Mouse (Mus musculus) ES-E14 (cell line): ENCODE data around the gene Lmtk3. TPM values are rescaled to one million over a fixed set of nuclear protein-coding genes. Genes with fewer than 3 reads are reported as not detected.
A peak's percentile ranks its signal among the peaks of the same experiment; 100 is the strongest.

ENCODE experiments used
- DNase-seq: peaks from one replicate; pipeline ENCODE4 v3.0.0-alpha.2; 2013; ENCODE audit warnings: low read depth, low spot score
- H3K27ac ChIP-seq: 2 replicates; pipeline ENCODE4 v1.5.1; 2012; ENCODE audit warnings: low read depth, mild to moderate bottlenecking, low read length, moderate library complexity, mixed read lengths; ENCODE audit not compliant: poor library complexity, insufficient read depth, severe bottlenecking
- H3K36me3 ChIP-seq: 2 replicates; pipeline ENCODE4 v1.6.1; 2012; ENCODE audit warnings: mild to moderate bottlenecking, low read length, moderate library complexity, mixed read lengths; ENCODE audit not compliant: control insufficient read depth, poor library complexity, insufficient read depth, severe bottlenecking
- H3K4me1 ChIP-seq, 2 experiments: fragments of 150-350 bp in 1 of 2; sonication (generic) in 1 of 2; 2 replicates each; pipeline ENCODE4 v1.6.1; 2012; ENCODE audit warnings: low read length in 2 of 2, mild to moderate bottlenecking in 1 of 2, mixed read lengths in 1 of 2; ENCODE audit not compliant: control insufficient read depth in 2 of 2, insufficient read depth in 2 of 2, poor library complexity in 1 of 2
- H3K4me3 ChIP-seq, 2 experiments: fragments of 150-350 bp in 1 of 2; sonication (generic) in 1 of 2; 2 replicates each; pipeline ENCODE4 v1.5.1; 2012; ENCODE audit warnings: low read length in 2 of 2, low read depth in 1 of 2, mild to moderate bottlenecking in 1 of 2, mixed read lengths in 1 of 2; ENCODE audit not compliant: insufficient read depth in 1 of 2, poor library complexity in 1 of 2, severe bottlenecking in 1 of 2
- H3K9ac ChIP-seq: 2 replicates; pipeline ENCODE4 v1.6.1; 2012; ENCODE audit warnings: low read depth, mild to moderate bottlenecking, low read length, mixed read lengths; ENCODE audit not compliant: poor library complexity, insufficient read depth, severe bottlenecking
- H3K9me3 ChIP-seq: fragments of 150-350 bp; sonication (generic); 2 replicates; pipeline ENCODE4 v1.6.1; 2012; ENCODE audit warnings: low read depth, mild to moderate bottlenecking, low read length; ENCODE audit not compliant: control insufficient read depth, insufficient read depth
- CHD2 ChIP-seq: IDR thresholded peaks from 2 replicates; pipeline ENCODE4 v1.6.1; 2014; ENCODE audit warnings: mild to moderate bottlenecking, low read depth, low read length, inconsistent platforms
- HCFC1 ChIP-seq: IDR thresholded peaks from 2 replicates; pipeline ENCODE4 v1.6.1; 2012; ENCODE audit warnings: low read length, inconsistent platforms, borderline replicate concordance; ENCODE audit not compliant: insufficient read depth
- MAFK ChIP-seq: IDR thresholded peaks from 2 replicates; pipeline ENCODE4 v1.6.1; 2014; ENCODE audit warnings: mild to moderate bottlenecking, low read depth, low read length, inconsistent platforms; ENCODE audit not compliant: insufficient read depth
- ZC3H11A ChIP-seq: IDR thresholded peaks from 2 replicates; pipeline ENCODE4 v1.6.1; 2012; ENCODE audit warnings: low read depth, mild to moderate bottlenecking, inconsistent platforms, low read length, borderline replicate concordance
- ZNF384 ChIP-seq: IDR thresholded peaks from 2 replicates; pipeline ENCODE4 v1.6.1; 2012; ENCODE audit warnings: low read depth, low read length, inconsistent platforms
- in situ Hi-C, 2 experiments: fragments of 600-800 bp; cut with MboI; formaldehyde crosslinking; loops; one replicate each; pipeline ENCODE4 v1.15.1; 2025; ENCODE audit warnings: low sequenced_read_pairs in 2 of 2, inconsistent platforms in 1 of 2; ENCODE audit not compliant: unreplicated experiment in 2 of 2
- total RNA-seq: library from RNA; depleted of rRNA; stranded (reverse); fragments of 300-350 nt; gene quantifications from 2 replicates; pipeline ENCODE4 v1.2.3, GENCODE M21; 2012

The Lmtk3 gene
- total RNA-seq, 1 experiment: 7.2 TPM

DNA sequence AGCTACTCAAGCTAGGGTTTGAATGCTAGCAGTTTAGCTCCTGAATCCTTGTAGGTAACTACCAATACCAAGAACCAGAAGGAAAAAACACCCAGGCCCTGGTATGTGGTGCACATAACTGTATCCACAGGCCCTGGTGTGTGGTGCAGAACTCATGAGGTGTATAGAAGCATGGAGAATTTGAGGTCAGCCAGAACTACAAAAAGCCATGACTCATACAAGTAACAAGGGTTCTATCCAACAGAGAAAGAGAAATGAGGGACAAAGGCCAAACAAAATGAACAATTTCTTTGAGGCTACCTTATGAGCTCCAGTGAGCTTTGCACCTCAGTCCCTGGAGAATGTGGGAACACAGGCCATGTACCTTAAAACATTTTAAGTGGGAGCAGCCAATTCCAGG lies 37.4 kb downstream of the Lmtk3 start:
- Histone ChIP-seq H3K27ac (no peak overlapping the region), H3K9me3 (no peaks in the 10 kb centered on the region), H3K36me3 (peaks cover 31% of the 10 kb centered on the region), H3K4me1 (peaks cover 0 to 4% of the 10 kb centered on the region in 2 experiments; a peak in 1 of 4 replicates), H3K9ac (no peak overlapping the region), H3K4me3 (no peak overlapping the region)
- in situ Hi-C loops: no loop called here
- no peak for DNase-seq
- TF ChIP-seq HCFC1: no peak
- TF ChIP-seq MAFK: no peak
- no peak for TF ChIP-seq ZC3H11A
- no peak for TF ChIP-seq ZNF384
- TF ChIP-seq CHD2: no peak

DNA sequence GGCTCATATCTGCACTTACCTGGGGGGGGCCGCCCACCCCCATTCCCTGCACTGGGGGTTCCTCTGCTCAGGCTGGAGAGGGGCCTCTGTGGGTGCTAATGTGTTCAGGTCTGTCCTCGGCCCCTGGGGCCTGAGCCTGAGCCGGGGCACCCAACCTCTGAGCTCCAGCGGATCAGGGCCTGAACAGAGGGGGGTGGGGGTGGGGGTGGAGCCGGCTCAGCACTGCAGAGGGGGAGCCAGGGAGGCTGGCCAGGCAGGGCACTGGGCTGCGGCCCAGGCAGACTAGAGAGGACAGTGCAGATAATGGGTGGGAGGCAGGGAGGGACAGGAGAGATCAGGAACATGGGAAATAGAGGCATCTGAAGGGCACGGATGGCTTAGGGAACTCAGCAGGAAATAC lies 41.1 kb downstream of the Lmtk3 start, which contains the start of gene Kcnj14:
TSS of gene Kcnj14 (minus strand) at position 185 of the 400 bp plus-strand sequence.
- H3K9ac ChIP-seq: no peak within 1 kb of the TSS
- peaks cover 0 to 4% of the 10 kb centered on the region in 2 experiments; a peak in 1 of 4 replicates for H3K4me1 ChIP-seq
- TF ChIP-seq MAFK (no peak), CHD2 (no peak)
- no peaks in the 10 kb centered on the region for H3K9me3 ChIP-seq
- no peak for DNase-seq
- H3K4me3 ChIP-seq: no peak within 1 kb of the TSS
- H3K36me3 ChIP-seq: peaks cover 62% of the 10 kb centered on the region
- H3K27ac ChIP-seq: no peak within 1 kb of the TSS
- in situ Hi-C loops: no loop called here

DNA sequence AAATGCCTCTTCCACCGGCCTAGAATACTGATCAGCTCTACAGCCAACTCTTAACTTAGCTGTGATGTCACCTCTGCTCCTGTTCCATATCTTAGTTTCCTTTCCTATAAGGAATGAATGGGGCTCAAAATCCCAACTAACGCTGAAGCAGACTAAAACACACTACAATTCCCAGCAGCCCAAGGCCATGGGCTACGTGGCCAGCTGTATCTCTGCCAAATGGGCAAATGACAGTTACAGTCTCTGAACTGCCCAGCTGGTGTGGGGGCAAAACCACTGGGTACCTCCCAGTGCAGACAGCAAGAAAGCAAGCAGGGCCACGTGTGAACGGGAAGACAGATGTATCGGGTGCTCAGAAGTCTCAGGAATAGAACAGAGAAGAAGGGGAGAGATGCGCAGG lies 43.1 kb downstream of the Lmtk3 start:
- Histone ChIP-seq H3K9ac (no peak overlapping the region), H3K9me3 (no peaks in the 10 kb centered on the region), H3K36me3 (peaks cover 62% of the 10 kb centered on the region), H3K27ac (no peak overlapping the region), H3K4me1 (peaks cover 0 to 4% of the 10 kb centered on the region in 2 experiments; a peak in 1 of 4 replicates), H3K4me3 (no peak overlapping the region)
- DNase-seq: no peak
- in situ Hi-C loops: no loop called here
- TF ChIP-seq HCFC1: no peak
- no peak for TF ChIP-seq MAFK
- no peak for TF ChIP-seq ZNF384
- TF ChIP-seq ZC3H11A: no peak

DNA sequence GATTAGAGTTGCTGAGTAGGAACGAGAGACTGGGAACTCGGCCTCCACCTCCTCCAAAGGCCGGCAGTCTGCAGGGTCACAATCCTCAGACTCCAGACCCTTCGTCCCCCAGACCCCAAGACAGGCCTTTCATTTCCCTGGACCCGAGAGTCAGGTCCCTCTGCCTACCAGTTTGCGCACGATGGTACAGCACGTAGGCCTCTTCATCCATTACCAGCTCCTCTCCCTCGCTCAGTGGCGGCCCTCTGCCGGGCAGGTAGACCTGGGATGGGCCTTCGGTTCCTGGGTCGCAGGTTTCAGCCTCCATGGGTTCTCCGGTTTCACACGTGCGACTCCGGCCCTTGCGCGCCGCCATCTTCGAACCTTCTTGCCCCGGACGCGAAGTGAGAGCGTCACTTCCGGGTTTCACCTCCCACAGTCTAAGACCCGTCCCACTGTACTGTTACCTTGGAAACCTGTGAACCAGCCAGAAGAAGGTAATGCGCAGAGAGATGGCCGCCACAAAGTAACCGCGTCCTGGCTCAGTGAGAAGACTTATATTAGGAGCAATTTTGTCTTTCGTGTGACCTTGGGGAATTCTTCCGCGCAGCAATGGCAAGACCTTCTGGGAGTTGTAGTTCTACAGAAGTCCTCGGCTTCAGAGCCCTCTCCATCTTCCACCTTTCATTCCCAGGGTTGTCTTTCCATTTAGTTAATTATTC lies 47.0 kb downstream of the Lmtk3 start, which contains the start of gene Grwd1:
TSS of gene Grwd1 (minus strand) at position 518 of the 701 bp plus-strand sequence.
- DNase-seq: peak; percentile 90
- Histone ChIP-seq H3K4me1 (peaks cover 0 to 7% of the 10 kb centered on the region in 2 experiments; a peak in 2 of 4 replicates), H3K9me3 (no peaks in the 10 kb centered on the region), H3K27ac (0 out of 2 replicates have a peak within 1 kb of the TSS, but pooled peaks have one; percentile 60), H3K36me3 (peaks cover 34% of the 10 kb centered on the region), H3K4me3 (peak within 1 kb of the TSS; percentile 97 to 99), H3K9ac (peak within 1 kb of the TSS; percentile 99)
- in situ Hi-C loops: no loop called here
- peak; percentile 88 for TF ChIP-seq HCFC1
- TF ChIP-seq MAFK: no peak
- TF ChIP-seq CHD2: no peak

DNA sequence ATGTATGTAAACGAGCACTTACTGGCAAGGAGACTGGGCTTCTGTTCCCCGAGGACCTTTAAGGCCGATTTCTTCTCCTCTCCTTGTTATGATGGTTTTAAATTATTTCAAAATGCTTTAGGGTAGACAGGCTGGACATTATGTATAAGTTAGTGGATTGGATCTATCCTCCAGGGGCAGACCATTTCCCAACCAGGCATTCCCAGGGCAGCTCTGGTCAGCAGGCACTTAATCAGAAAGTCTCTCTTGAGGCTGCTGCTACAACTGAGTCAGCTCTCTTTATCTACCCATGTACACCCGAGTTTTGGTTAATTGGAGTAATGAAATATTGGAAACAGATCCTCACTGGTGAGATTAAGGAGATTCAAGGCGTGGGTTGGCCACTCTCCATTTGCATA lies 47.6 kb downstream of the Lmtk3 start:
- Histone ChIP-seq H3K9ac (no peak overlapping the region), H3K4me3 (peak overlapping the region; percentile 97 to 99; a peak in 3 of 4 replicates), H3K9me3 (no peaks in the 10 kb centered on the region), H3K4me1 (peaks cover 0 to 6% of the 10 kb centered on the region in 2 experiments; a peak in 2 of 4 replicates), H3K27ac (no peak overlapping the region), H3K36me3 (peaks cover 29% of the 10 kb centered on the region)
- in situ Hi-C loops: no loop called here
- no peak for DNase-seq
- TF ChIP-seq CHD2 (no peak), MAFK (no peak), ZNF384 (no peak), HCFC1 (no peak), ZC3H11A (no peak)
